Mouse (Mus musculus) small intestine, adult 10 weeks (tissue): ENCODE results near the gene 4930518I15Rik. TPM values are rescaled to one million over a fixed set of nuclear protein-coding genes. Genes with fewer than 3 reads are reported as not detected.

Experiments
- polyA plus RNA-seq: library from polyadenylated mRNA; stranded (reverse); fragments of 350-450 nt; fragmentation: Illumina TruSeq; extraction: RNeasy Lipid Tissue Mini Kit (QIAGEN cat#74804); gene quantifications from one replicate; pipeline ENCODE4 v1.2.3, GENCODE M21; 2014; ENCODE audit warnings: low replicate concordance

4930518I15Rik gene
- polyA plus RNA-seq, result 2.4 TPM

GRCm38 (mm10) chr2:156857835-156858234, at the start of gene 4930518I15Rik:
Gene 4930518I15Rik (minus strand): TSS chr2:156857946.

GRCm38 (mm10) chr2:156887017-156887416, 29.3 kb upstream of the 4930518I15Rik start, which contains the start of gene Sla2:
Gene Sla2 (minus strand): TSS chr2:156887192.

GRCm38 (mm10) chr2:156862772-156863486, 5.2 kb upstream of the 4930518I15Rik start, which contains the start of gene Rab5if:
Gene Rab5if (plus strand): TSS chr2:156863128.

GRCm38 (mm10) chr2:156839319-156840191, 18.2 kb downstream of the 4930518I15Rik start, which contains the start of gene Tgif2:
Gene Tgif2 (plus strand): TSS chr2:156840007.

Other genes starting within 250 kb of the 4930518I15Rik start
- gene Dlgap4, start 244.2 kb downstream of the 4930518I15Rik start, polyA plus RNA-seq, result 3.0 TPM
- gene Myl9, start 82.5 kb downstream of the 4930518I15Rik start, polyA plus RNA-seq, result 1.4 TPM
- gene Tgif2, start 17.9 kb downstream of the 4930518I15Rik start, polyA plus RNA-seq, result 1.5 TPM
- gene Rab5if, start 5.2 kb upstream of the 4930518I15Rik start, polyA plus RNA-seq, result 109 TPM
- gene Sla2, start 29.2 kb upstream of the 4930518I15Rik start, polyA plus RNA-seq, result 1.1 TPM
- gene Ndrg3, start 134.1 kb upstream of the 4930518I15Rik start, polyA plus RNA-seq, result 57.4 TPM
- 14.5 TPM for gene Dsn1, start 149.2 kb upstream of the 4930518I15Rik start, polyA plus RNA-seq
- gene Soga1, start 221.3 kb upstream of the 4930518I15Rik start, polyA plus RNA-seq, result 0.11 TPM
- gene Tldc2, start 229.1 kb upstream of the 4930518I15Rik start, polyA plus RNA-seq, result 0.89 TPM